Mouse (Mus musculus) forebrain, embryonic 14.5 days (tissue): Measurements from ENCODE around the gene Bmp5. TPM values are rescaled to one million over a fixed set of nuclear protein-coding genes. Genes with fewer than 3 reads are reported as not detected.
"Not testable (repeated sequence)": the region's sequence is repeated elsewhere in the genome, so short reads cannot be mapped to it uniquely, and the experiment has no call there.

Experiments
- ATAC-seq: fragments of 200-750 bp; cut with Nextera tagmentation; 2 replicates; pipeline ENCODE4 v1.8.0; 2017; ENCODE audit warnings: mild to moderate bottlenecking, moderate library complexity
- DNase-seq: peaks from one replicate; pipeline ENCODE4 v3.0.0-alpha.2; 2015; ENCODE audit warnings: low spot score
- H3K27ac ChIP-seq: fragments of 300-500 bp; sonication (generic); 2 replicates; pipeline ENCODE4 v1.5.1; 2014; ENCODE audit warnings: low read depth, mild to moderate bottlenecking, control low read depth, low read length, moderate library complexity
- H3K27me3 ChIP-seq: fragments of 300-500 bp; sonication (generic); replicated peaks from 2 replicates; pipeline ENCODE4 v1.6.1; 2014; ENCODE audit warnings: low read length, control low read depth, mixed read lengths; ENCODE audit not compliant: control insufficient read depth, insufficient read depth
- H3K36me3 ChIP-seq: fragments of 300-500 bp; sonication (generic); 2 replicates; pipeline ENCODE4 v1.6.1; 2014; ENCODE audit warnings: low read length, control low read depth; ENCODE audit not compliant: control insufficient read depth, insufficient read depth
- H3K4me1 ChIP-seq: fragments of 300-500 bp; sonication (generic); 2 replicates; pipeline ENCODE4 v1.6.1; 2014; ENCODE audit warnings: antibody characterized with exemption, low read length, control low read depth; ENCODE audit not compliant: control insufficient read depth, insufficient read depth
- H3K4me2 ChIP-seq: fragments of 300-500 bp; sonication (generic); 2 replicates; pipeline ENCODE4 v1.6.1; 2014; ENCODE audit warnings: mild to moderate bottlenecking, control low read depth, low read length
- H3K4me3 ChIP-seq: fragments of 300-500 bp; sonication (generic); 2 replicates; pipeline ENCODE4 v1.5.1; 2014; ENCODE audit warnings: low read depth, low read length, control low read depth
- H3K9ac ChIP-seq: fragments of 300-500 bp; sonication (generic); 2 replicates; pipeline ENCODE4 v1.6.1; 2014; ENCODE audit warnings: mild to moderate bottlenecking, low read length, control low read depth, moderate library complexity
- H3K9me3 ChIP-seq: fragments of 300-500 bp; sonication (generic); replicated peaks from 2 replicates; pipeline ENCODE4 v1.6.1; 2016; ENCODE audit warnings: low read length, control low read depth, mixed read lengths; ENCODE audit not compliant: control insufficient read depth
- WGBS: fragments of 180-500 bp; shearing (Covaris S2); extraction: QIAGEN DNeasy Blood & Tissue Kit; methylation state at CpG from one replicate; pipeline ENCODE4 v1.1.7; 2014; 5-methylcytosine and 5-hydroxymethylcytosine counted together
- polyA plus RNA-seq: library from polyadenylated mRNA; unstranded; fragments of >200 nt; fragmentation: Nextera tagmentation; extraction: Ambion mirVana; gene quantifications from 2 replicates; pipeline ENCODE4 v1.2.1, GENCODE M21; 2014

Gene Bmp5
- polyA plus RNA-seq, 1 experiment from 2014 or later: 1.8 TPM

DNA sequence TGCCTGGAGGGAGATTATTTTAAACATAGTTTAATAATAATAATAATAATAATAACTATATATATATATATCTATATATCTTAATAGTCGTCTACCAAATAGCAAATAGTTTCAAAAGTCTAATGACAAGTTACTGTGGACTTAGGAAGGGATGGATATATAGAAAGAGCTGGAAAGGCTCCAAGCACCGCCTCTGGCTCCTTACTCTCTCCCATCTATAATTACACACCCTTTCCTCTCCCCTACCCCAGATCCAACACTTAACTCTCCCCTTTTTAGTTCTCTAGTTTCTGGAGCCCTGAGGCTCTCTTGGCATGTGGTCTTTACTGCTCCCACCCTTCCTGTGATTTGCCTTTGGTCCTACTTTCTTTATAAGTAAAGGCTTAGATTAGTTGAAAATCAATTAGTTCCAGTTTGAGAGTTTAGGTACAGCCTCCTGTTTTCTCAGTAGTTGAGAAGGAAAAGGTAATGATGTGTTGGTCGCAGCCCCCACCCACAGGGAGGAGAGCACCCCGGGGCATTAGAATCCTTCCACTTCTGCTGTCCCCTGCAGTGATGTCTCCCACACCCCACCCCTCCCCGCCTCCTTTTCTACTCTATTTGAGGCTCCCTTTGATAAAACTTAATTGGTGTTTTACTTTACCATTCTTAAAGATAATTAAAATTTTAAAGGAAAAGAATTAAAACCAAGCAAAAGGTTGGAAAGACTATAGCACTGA, 5.6 kb downstream of the Bmp5 start:
- no peak for ATAC-seq
- H3K9ac ChIP-seq: no peak overlapping the region
- H3K9me3 ChIP-seq: no peaks in the 10 kb centered on the region
- H3K4me2 ChIP-seq: no peak overlapping the region
- H3K4me3 ChIP-seq: no peak overlapping the region
- H3K27me3 ChIP-seq: no peaks in the 10 kb centered on the region
- H3K27ac ChIP-seq: no peak overlapping the region
- H3K36me3 ChIP-seq: no peaks in the 10 kb centered on the region
- no peaks in the 10 kb centered on the region for H3K4me1 ChIP-seq
- DNase-seq: no peak
- WGBS: 7% methylated on average over 5 of the region's 5 CpGs

DNA sequence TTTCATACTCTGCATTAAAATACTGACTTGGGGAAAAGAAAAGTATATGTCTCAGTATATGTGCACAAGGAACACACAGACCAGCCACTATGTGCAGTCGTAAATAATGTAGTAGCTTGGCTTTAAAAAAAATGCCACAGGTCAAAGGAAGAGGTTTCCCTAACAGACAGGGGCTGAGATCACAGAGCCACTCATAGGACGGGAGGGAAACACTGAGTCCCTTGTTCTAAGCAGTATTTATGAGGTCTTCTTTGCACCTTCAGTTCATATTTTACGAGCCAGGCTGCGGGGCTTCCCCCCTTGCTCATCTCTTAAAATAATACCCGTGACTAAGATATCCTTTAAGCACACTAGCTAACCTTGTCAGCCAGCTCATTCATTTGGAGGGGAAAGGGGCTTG, 6.4 kb downstream of the Bmp5 start:
- Histone ChIP-seq H3K9ac (no peak overlapping the region), H3K36me3 (no peaks in the 10 kb centered on the region), H3K27ac (no peak overlapping the region), H3K9me3 (no peaks in the 10 kb centered on the region), H3K4me1 (no peaks in the 10 kb centered on the region), H3K27me3 (no peaks in the 10 kb centered on the region), H3K4me3 (no peak overlapping the region), H3K4me2 (no peak overlapping the region)
- ATAC-seq: no peak
- DNase-seq: no peak
- WGBS: 27% methylated on average over 5 of the region's 5 CpGs

DNA sequence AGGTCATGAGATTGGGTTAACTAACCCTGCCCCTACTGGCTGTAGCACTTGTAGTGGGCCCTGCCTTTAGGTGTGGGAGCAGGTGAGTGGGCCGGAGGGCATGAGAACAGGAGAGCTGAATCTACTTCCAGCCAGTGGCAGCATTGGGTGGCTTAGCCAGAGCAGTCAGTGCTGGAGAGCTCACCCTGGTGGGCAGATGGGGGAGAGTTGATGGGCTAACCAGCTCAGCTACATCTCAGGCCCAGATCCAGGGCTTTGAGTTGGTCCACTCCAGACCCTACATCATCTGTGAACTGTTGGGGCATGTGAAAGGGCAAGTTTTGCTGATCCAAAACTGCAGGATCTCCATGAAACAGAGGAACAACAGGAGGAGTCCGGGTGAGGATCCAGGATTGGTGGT, 8.4 kb downstream of the Bmp5 start:
- ATAC-seq: no peak
- Histone ChIP-seq H3K4me3 (no peak overlapping the region), H3K9ac (no peak overlapping the region), H3K4me1 (no peaks in the 10 kb centered on the region), H3K27me3 (no peaks in the 10 kb centered on the region), H3K36me3 (no peaks in the 10 kb centered on the region), H3K4me2 (no peak overlapping the region), H3K27ac (no peak overlapping the region), H3K9me3 (no peaks in the 10 kb centered on the region)
- DNase-seq: no peak
- WGBS: 83% methylated on average over 2 of the region's 2 CpGs

DNA sequence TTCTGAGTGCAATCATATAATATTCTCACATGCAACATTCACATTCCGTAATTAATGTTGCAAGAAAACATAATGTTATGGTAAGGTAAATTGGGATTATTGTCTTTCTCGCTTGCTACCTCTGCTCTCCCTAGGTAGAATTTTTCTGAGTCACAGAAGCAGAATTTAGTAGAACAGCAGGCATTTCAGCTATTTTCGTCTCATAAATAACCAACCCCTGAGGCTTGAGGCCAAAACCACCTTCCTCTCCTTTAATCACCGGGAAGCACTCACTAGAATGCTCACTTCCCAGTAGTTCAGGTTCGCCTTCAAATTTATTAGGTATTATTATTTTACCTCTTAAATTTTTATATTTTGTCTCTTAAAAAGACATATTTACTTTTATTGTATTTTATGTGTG, 10.8 kb downstream of the Bmp5 start:
- H3K27me3 ChIP-seq: no peaks in the 10 kb centered on the region
- no peak overlapping the region for H3K9ac ChIP-seq
- no peak overlapping the region for H3K4me2 ChIP-seq
- H3K4me3 ChIP-seq: no peak overlapping the region
- 89% methylated on average over 5 of the region's 5 CpGs for WGBS
- DNase-seq (no peak), ATAC-seq (no peak)
- H3K4me1 ChIP-seq: no peaks in the 10 kb centered on the region
- H3K27ac ChIP-seq: no peak overlapping the region
- no peaks in the 10 kb centered on the region for H3K9me3 ChIP-seq
- no peaks in the 10 kb centered on the region for H3K36me3 ChIP-seq

DNA sequence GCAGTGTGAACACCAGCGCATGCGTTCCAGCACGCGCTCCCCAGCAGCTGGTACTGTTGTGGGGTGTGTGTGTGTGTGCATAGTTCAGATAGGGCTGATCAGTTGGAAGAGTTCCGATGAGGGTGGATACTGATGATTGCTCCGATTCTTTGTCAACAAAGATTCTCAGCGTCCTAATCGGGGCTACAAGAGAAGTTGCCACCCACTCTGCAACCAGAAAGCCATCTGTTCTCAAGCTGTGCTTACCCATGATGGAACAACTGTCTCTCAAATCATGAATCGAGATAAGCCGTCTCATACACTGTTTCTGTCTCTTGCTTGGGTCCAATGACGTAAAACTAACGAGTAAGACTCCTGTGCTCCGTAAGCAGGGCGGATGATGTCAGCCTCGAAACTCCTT, 12.0 kb downstream of the Bmp5 start:
- WGBS: 83% methylated on average over 15 of the region's 15 CpGs
- no peak for ATAC-seq
- Histone ChIP-seq H3K4me1 (no peaks in the 10 kb centered on the region), H3K4me3 (no peak overlapping the region), H3K27ac (no peak overlapping the region), H3K9me3 (no peaks in the 10 kb centered on the region), H3K9ac (no peak overlapping the region), H3K4me2 (no peak overlapping the region), H3K36me3 (no peaks in the 10 kb centered on the region), H3K27me3 (no peaks in the 10 kb centered on the region)
- no peak for DNase-seq

DNA sequence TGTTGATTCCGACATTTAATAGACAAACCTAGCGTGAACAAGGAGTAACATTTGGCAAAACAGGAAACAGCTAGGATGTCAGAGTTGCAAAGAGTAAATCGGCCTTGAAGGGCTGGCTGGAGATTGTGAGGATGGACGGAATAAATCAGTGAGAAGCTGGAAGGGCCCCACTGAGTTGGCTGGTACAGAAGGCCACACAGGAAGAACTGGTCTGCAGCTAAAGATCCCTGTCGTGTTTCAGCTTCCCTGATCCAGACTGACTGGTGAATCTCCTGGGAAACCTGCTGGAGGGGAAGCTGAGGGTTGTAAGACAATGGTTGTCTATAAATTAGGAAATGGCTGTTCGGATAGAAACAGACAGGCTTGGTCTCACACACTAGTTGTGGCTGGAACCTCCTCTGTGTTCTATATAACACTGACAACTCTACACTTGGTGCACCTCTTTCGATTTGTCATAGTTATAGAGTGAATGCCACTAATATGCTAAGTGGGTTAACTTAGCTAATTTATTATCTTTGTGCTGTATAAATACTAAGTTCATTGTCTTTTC, 14.8 kb downstream of the Bmp5 start:
- WGBS: 67% methylated on average over 7 of the region's 7 CpGs
- H3K9ac ChIP-seq: no peak overlapping the region
- no peaks in the 10 kb centered on the region for H3K36me3 ChIP-seq
- H3K4me2 ChIP-seq: no peak overlapping the region
- ATAC-seq (no peak), DNase-seq (no peak)
- no peak overlapping the region for H3K4me3 ChIP-seq
- H3K27me3 ChIP-seq: no peaks in the 10 kb centered on the region
- no peak overlapping the region for H3K27ac ChIP-seq
- H3K9me3 ChIP-seq: no peaks in the 10 kb centered on the region
- no peaks in the 10 kb centered on the region for H3K4me1 ChIP-seq

DNA sequence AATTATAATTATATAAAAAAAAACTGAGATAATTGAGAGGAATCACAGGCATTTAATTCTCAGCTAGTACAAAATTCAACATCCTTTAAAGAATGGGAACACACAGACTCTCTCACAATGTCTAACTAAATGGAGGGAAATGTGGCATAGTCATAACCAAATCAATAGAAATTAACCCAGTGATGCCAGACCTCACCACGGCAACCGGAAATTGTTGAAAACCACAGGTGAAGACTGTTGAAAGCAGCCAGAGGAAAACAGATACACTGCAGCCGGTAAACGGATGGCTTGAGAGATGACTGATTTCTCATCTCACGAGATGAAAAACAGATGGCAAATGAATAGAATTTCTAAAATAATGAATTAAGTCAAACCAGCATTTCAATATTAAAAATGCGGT, 29.8 kb downstream of the Bmp5 start:
- ATAC-seq: no peak
- Histone ChIP-seq H3K27ac (no peak overlapping the region), H3K4me3 (no peak overlapping the region), H3K9ac (no peak overlapping the region), H3K36me3 (no peaks in the 10 kb centered on the region), H3K9me3 (no peaks in the 10 kb centered on the region), H3K4me2 (no peak overlapping the region), H3K4me1 (no peaks in the 10 kb centered on the region), H3K27me3 (no peaks in the 10 kb centered on the region)
- WGBS: 88% methylated on average over 6 of the region's 6 CpGs
- DNase-seq: no peak

DNA sequence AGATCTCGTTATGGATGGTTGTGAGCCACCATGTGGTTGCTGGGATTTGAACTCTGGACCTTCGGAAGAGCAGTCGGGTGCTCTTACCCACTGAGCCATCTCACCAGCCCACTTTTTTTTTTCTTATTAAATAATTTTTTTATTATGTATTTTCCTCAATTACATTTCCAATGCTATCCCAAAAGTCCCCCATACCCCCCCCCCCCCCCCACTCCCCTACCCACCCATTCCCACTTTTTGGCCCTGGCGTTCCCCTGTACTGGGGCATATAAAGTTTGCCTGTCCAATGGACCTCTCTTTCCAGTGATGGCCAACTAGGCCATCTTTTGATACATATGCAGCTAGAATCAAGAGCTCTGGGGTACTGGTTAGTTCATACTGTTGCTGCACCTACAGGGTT, 33.0 kb downstream of the Bmp5 start:
- not testable (repeated sequence) for ATAC-seq, H3K9ac ChIP-seq, H3K4me2 ChIP-seq, H3K36me3 ChIP-seq, H3K9me3 ChIP-seq, H3K4me3 ChIP-seq, DNase-seq, H3K27ac ChIP-seq, H3K27me3 ChIP-seq, H3K4me1 ChIP-seq
- 97% methylated on average over 2 of the region's 4 CpGs for WGBS

DNA sequence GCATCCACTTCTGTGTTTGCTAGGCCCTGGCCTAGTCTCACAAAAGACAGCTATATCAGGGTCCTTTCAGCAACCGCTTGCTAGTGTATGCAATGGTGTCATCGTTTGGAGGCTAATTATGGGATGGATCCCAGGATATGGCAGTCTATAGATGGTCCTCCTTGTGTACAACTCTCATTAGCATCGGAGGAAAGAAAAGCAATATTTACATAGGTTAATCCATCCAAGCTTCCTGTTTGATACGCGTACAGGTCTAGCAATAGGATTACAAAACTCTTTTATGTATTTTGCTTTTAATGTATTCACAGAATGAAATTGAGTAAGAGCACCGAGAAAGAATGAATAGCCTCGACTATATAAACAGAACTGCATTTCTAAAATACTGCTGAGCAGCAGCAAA, 33.5 kb downstream of the Bmp5 start:
- Histone ChIP-seq H3K4me1 (no peaks in the 10 kb centered on the region), H3K27ac (no peak overlapping the region), H3K36me3 (no peaks in the 10 kb centered on the region), H3K27me3 (no peaks in the 10 kb centered on the region), H3K4me3 (no peak overlapping the region), H3K9ac (no peak overlapping the region), H3K4me2 (no peak overlapping the region), H3K9me3 (no peaks in the 10 kb centered on the region)
- 55% methylated on average over 7 of the region's 7 CpGs for WGBS
- ATAC-seq (no peak), DNase-seq (no peak)
